Mouse (Mus musculus): ENCODE measurements around the gene Slc25a40. TPM values are rescaled to one million over a fixed set of nuclear protein-coding genes. Genes with fewer than 3 reads are reported as not detected.

The Slc25a40 gene
- polyA plus RNA-seq, 1 experiment from 2014 or later, result 3.1 TPM

GRCm38 (mm10) chr5:8408746-8409145 lies 13.9 kb upstream of the Slc25a40 start:
- Histone ChIP-seq H3K27me3 (ENCODE audit: insufficient read depth, low read length) (no peaks in the 10 kb centered on the region), H3K4me1 (ENCODE audit: insufficient read depth) (no peaks in the 10 kb centered on the region), H3K27ac (ENCODE audit: low read depth) (no peak overlapping the region), H3K4me3 (ENCODE audit: low read depth, low read length) (no peak overlapping the region), H3K36me3 (replicated peaks; ENCODE audit: insufficient read depth, low read length) (peaks cover 51% of the 10 kb centered on the region), H3K9me3 (ENCODE audit: low read length) (no peaks in the 10 kb centered on the region), H3K9ac (replicated peaks) (no peak overlapping the region), H3K4me2 (ENCODE audit: low read depth, low read length) (no peak overlapping the region)
- no peak for DNase-seq
- TF ChIP-seq EP300 (IDR thresholded peaks at IDR 0.05; ENCODE audit: low read depth) (no peak), CTCF (IDR thresholded peaks at IDR 0.05; ENCODE audit: low read depth) (0 out of 2 replicates have a peak, but pooled peaks have one; percentile 14)
- no peak for ATAC-seq
- WGBS (ENCODE audit: insufficient replicate concordance), result 84% methylated on average over 4 of the region's 4 CpGs

GRCm38 (mm10) chr5:8416683-8417413 lies 5.8 kb upstream of the Slc25a40 start:
- Histone ChIP-seq H3K4me1 (ENCODE audit: insufficient read depth) (no peaks in the 10 kb centered on the region), H3K27ac (ENCODE audit: low read depth) (no peak overlapping the region), H3K36me3 (replicated peaks; ENCODE audit: insufficient read depth, low read length) (peaks cover 34% of the 10 kb centered on the region), H3K4me2 (ENCODE audit: low read depth, low read length) (no peak overlapping the region), H3K9ac (replicated peaks) (no peak overlapping the region), H3K4me3 (ENCODE audit: low read depth, low read length) (no peak overlapping the region), H3K9me3 (ENCODE audit: low read length) (no peaks in the 10 kb centered on the region), H3K27me3 (ENCODE audit: insufficient read depth, low read length) (no peaks in the 10 kb centered on the region)
- WGBS (ENCODE audit: insufficient replicate concordance), result 71% methylated on average over 3 of the region's 3 CpGs
- no peak for DNase-seq
- no peak for ATAC-seq
- TF ChIP-seq CTCF (IDR thresholded peaks at IDR 0.05; ENCODE audit: low read depth) (no peak), EP300 (IDR thresholded peaks at IDR 0.05; ENCODE audit: low read depth) (no peak)

GRCm38 (mm10) chr5:8417443-8417842 lies 5.2 kb upstream of the Slc25a40 start:
- H3K36me3 ChIP-seq (replicated peaks; ENCODE audit: insufficient read depth, low read length), result peaks cover 31% of the 10 kb centered on the region
- no peak overlapping the region for H3K4me2 ChIP-seq (ENCODE audit: low read depth, low read length)
- no peak for ATAC-seq
- no peak overlapping the region for H3K27ac ChIP-seq (ENCODE audit: low read depth)
- H3K9me3 ChIP-seq (ENCODE audit: low read length), result no peaks in the 10 kb centered on the region
- H3K9ac ChIP-seq (replicated peaks), result no peak overlapping the region
- 45% methylated on average over 1 of the region's 1 CpGs for WGBS (ENCODE audit: insufficient replicate concordance)
- no peaks in the 10 kb centered on the region for H3K27me3 ChIP-seq (ENCODE audit: insufficient read depth, low read length)
- DNase-seq, result no peak
- TF ChIP-seq CTCF (IDR thresholded peaks at IDR 0.05; ENCODE audit: low read depth) (no peak), EP300 (IDR thresholded peaks at IDR 0.05; ENCODE audit: low read depth) (no peak)
- no peaks in the 10 kb centered on the region for H3K4me1 ChIP-seq (ENCODE audit: insufficient read depth)
- H3K4me3 ChIP-seq (ENCODE audit: low read depth, low read length), result no peak overlapping the region

- ATAC-seq, result no peak
- WGBS (ENCODE audit: insufficient replicate concordance), result 10% methylated on average over 3 of the region's 3 CpGs
Measured at GRCm38 (mm10) chr5:8421424-8421823, 1.2 kb upstream of the Slc25a40 start.

GRCm38 (mm10) chr5:8422932-8423928 lies 580 bp downstream of the Slc25a40 start:
- Histone ChIP-seq H3K4me1 (ENCODE audit: insufficient read depth) (peaks cover 8% of the 10 kb centered on the region), H3K4me3 (ENCODE audit: low read depth, low read length) (peak overlapping the region; percentile 78), H3K9ac (replicated peaks) (peak overlapping the region; percentile 83), H3K36me3 (replicated peaks; ENCODE audit: insufficient read depth, low read length) (peaks cover 12% of the 10 kb centered on the region), H3K9me3 (ENCODE audit: low read length) (no peaks in the 10 kb centered on the region), H3K4me2 (ENCODE audit: low read depth, low read length) (peak overlapping the region; percentile 90), H3K27me3 (ENCODE audit: insufficient read depth, low read length) (no peaks in the 10 kb centered on the region), H3K27ac (ENCODE audit: low read depth) (peak overlapping the region; percentile 59; the same call in 1 of the 2 replicates)
- peak; percentile 58; the same call in 1 of the 2 replicates for ATAC-seq
- no peak for DNase-seq
- TF ChIP-seq CTCF (IDR thresholded peaks at IDR 0.05; ENCODE audit: low read depth) (peak; percentile 33), EP300 (IDR thresholded peaks at IDR 0.05; ENCODE audit: low read depth) (no peak)
- 2% methylated on average over 40 of the region's 40 CpGs for WGBS (ENCODE audit: insufficient replicate concordance)

More at GRCm38 (mm10) chr5:8421424-8421823, 1.2 kb upstream of the Slc25a40 start:
- Histone ChIP-seq H3K27ac (ENCODE audit: low read depth) (no peak overlapping the region), H3K27me3 (ENCODE audit: insufficient read depth, low read length) (no peaks in the 10 kb centered on the region), H3K9me3 (ENCODE audit: low read length) (no peaks in the 10 kb centered on the region), H3K4me3 (ENCODE audit: low read depth, low read length) (peak overlapping the region; percentile 78), H3K9ac (replicated peaks) (peak overlapping the region; percentile 75), H3K36me3 (replicated peaks; ENCODE audit: insufficient read depth, low read length) (peaks cover 22% of the 10 kb centered on the region), H3K4me1 (ENCODE audit: insufficient read depth) (peaks cover 8% of the 10 kb centered on the region), H3K4me2 (ENCODE audit: low read depth, low read length) (peak overlapping the region; percentile 90)
- DNase-seq, result no peak
- TF ChIP-seq CTCF (IDR thresholded peaks at IDR 0.05; ENCODE audit: low read depth) (no peak), EP300 (IDR thresholded peaks at IDR 0.05; ENCODE audit: low read depth) (no peak)

- H3K9ac ChIP-seq (replicated peaks), result peak overlapping the region; percentile 27; the same call in 1 of the 2 replicates
Measured at GRCm38 (mm10) chr5:8424116-8424515, 1.5 kb downstream of the Slc25a40 start.

More at GRCm38 (mm10) chr5:8424116-8424515, 1.5 kb downstream of the Slc25a40 start:
- TF ChIP-seq EP300 (IDR thresholded peaks at IDR 0.05; ENCODE audit: low read depth) (no peak), CTCF (IDR thresholded peaks at IDR 0.05; ENCODE audit: low read depth) (no peak)
- DNase-seq, result no peak
- H3K4me2 ChIP-seq (ENCODE audit: low read depth, low read length), result peak overlapping the region; percentile 90
- peak overlapping the region; percentile 78 for H3K4me3 ChIP-seq (ENCODE audit: low read depth, low read length)
- no peak for ATAC-seq
- H3K27ac ChIP-seq (ENCODE audit: low read depth), result no peak overlapping the region
- no peaks in the 10 kb centered on the region for H3K27me3 ChIP-seq (ENCODE audit: insufficient read depth, low read length)
- peaks cover 8% of the 10 kb centered on the region for H3K4me1 ChIP-seq (ENCODE audit: insufficient read depth)
- H3K36me3 ChIP-seq (replicated peaks; ENCODE audit: insufficient read depth, low read length), result peaks cover 7% of the 10 kb centered on the region
- WGBS (ENCODE audit: insufficient replicate concordance), result 41% methylated on average over 7 of the region's 7 CpGs
- no peaks in the 10 kb centered on the region for H3K9me3 ChIP-seq (ENCODE audit: low read length)
